Mouse (Mus musculus) E14TG2a.4 (cell line): ENCODE data around the gene Cyp2t4.

Experiments used
- CTCF ChIP-seq: conservative IDR thresholded peaks from 2 replicates; pipeline ENCODE4 v1.5.1; 2014; ENCODE audit warnings: low read length
- NANOG ChIP-seq: IDR thresholded peaks from 2 replicates; pipeline ENCODE4 v1.6.1; 2014; ENCODE audit warnings: borderline replicate concordance, low read length, mixed read lengths

DNA sequence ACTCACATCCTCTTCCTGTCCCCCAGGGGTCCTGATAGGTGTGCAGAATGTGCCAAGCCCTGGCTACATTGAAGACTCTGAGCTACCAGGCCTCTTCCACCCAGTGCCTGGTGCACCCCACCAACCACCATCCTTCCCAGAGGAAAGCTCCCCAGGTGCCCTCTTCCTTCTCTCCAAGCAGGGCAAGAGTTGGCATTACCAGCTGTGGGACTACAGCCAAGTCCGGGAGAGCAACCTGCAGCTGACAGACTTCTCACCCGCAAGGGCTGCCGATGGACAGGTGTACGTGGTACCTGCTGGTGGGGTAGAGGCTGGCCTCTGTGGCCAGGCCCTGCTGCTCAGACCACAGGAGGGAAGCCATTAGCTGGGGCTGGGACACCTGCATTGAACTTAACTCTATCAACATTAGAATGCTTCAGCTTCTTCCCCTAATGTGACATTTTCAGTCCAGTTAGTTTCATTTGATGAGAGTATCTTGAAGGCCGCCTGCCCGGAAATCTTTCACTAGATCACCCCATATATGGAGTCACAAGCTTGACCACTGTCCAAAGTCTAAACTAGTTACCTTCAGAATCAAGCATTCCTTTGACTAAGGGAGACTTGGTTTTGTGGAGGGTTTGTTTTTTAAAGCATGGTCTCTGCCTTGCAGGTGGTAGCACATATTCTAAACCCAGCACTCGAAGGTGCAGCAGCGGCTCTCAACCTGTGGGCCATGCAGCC, 50.4 kb downstream of the Cyp2t4 start:
- TF ChIP-seq CTCF, result no peak
- TF ChIP-seq NANOG, result no peak
